Mouse (Mus musculus): Measurements from ENCODE around the gene Rps19bp1.

GRCm38 (mm10) chr15:80303779-80304178 is 39.7 kb upstream of the Rps19bp1 start:
- no peak for TF ChIP-seq CTCF (IDR thresholded peaks at IDR 0.05 in 2 of 3, conservative IDR thresholded peaks at IDR 0.05 in 1 of 3; ENCODE audit: control insufficient read depth in 1 of 3, insufficient read depth in 1 of 3, low read depth in 2 of 3, low read length in 3 of 3, poor library complexity in 1 of 3, severe bottlenecking in 1 of 3)
- TF ChIP-seq GATA1 (IDR thresholded peaks at IDR 0.05; ENCODE audit: low read depth, low read length) = no peak
- no peak for TF ChIP-seq ZC3H11A (IDR thresholded peaks at IDR 0.05; ENCODE audit: low read depth, low read length)
- TF ChIP-seq EP300 (IDR thresholded peaks at IDR 0.05; ENCODE audit: low read depth in 1 of 2, low read length in 2 of 2) = no peak
- no peak for TF ChIP-seq ZMIZ1 (IDR thresholded peaks at IDR 0.05; ENCODE audit: low read depth, low read length)
- TF ChIP-seq TCF12 (IDR thresholded peaks at IDR 0.05; ENCODE audit: low read depth, low read length) = no peak
- TF ChIP-seq HCFC1 (IDR thresholded peaks at IDR 0.05; ENCODE audit: low read depth, low read length) = no peak
- TF ChIP-seq MYB (IDR thresholded peaks at IDR 0.05; ENCODE audit: low read depth, low read length) = no peak
- TF ChIP-seq MAFK (IDR thresholded peaks at IDR 0.05; ENCODE audit: borderline replicate concordance, low read depth, low read length) = no peak
- no peak for TF ChIP-seq POLR2A (IDR thresholded peaks at IDR 0.05; ENCODE audit: control insufficient read depth in 1 of 2, insufficient read depth in 1 of 2, low read depth in 1 of 2, low read length in 2 of 2, poor library complexity in 1 of 2)
- no peak for TF ChIP-seq GABPA (IDR thresholded peaks at IDR 0.05; ENCODE audit: low read depth, low read length)
- TF ChIP-seq MAX (IDR thresholded peaks at IDR 0.05; ENCODE audit: low read length) = no peak
- TF ChIP-seq NELFE (IDR thresholded peaks at IDR 0.05; ENCODE audit: low read depth, low read length) = no peak
